Mouse (Mus musculus) spleen, postnatal 14 days (tissue): ENCODE results near the gene Sbno1.
A peak's percentile ranks its signal among the peaks of the same experiment; 100 is the strongest.

Experiments used
- DNase-seq, 2 experiments: peaks; one replicate each; pipeline ENCODE4 v3.0.0; 2021 to 2022; ENCODE audit warnings: low spot score in 2 of 2

Sbno1 gene

GRCm38 (mm10) chr5:124444208-124444607, 18.4 kb upstream of the Sbno1 start:
- no peak for DNase-seq

GRCm38 (mm10) chr5:124442628-124443027, 16.8 kb upstream of the Sbno1 start:
- no peak for DNase-seq

GRCm38 (mm10) chr5:124440094-124440701, 14.4 kb upstream of the Sbno1 start:
- peak; percentile 44 to 52 for DNase-seq

- DNase-seq: peak; percentile 90 to 92
Measured at GRCm38 (mm10) chr5:124439447-124440093, 13.8 kb upstream of the Sbno1 start, which contains the start of gene Kmt5a. Kmt5a (plus strand) TSS chr5:124439930.

DNA sequence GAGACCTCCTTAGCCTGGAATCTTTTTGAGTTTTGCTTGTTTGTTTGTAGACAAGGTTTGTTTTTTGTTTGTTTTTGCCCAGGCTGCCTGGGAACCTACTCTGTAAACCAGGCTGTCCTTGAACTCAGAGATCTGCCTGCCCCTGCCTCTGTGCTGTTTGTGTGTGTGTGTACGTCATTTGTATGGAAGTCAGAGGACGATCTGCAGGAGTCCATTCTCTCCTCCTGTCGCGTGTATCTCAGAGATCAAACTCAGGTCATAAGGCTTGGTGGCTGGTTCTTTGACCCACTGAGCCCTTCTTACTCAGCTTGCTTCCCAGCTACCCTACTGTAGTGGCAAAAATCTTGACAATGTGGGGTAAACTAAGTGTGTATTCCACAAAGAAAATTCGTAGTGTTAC, 12.9 kb upstream of the Sbno1 start:
- DNase-seq: no peak

DNA sequence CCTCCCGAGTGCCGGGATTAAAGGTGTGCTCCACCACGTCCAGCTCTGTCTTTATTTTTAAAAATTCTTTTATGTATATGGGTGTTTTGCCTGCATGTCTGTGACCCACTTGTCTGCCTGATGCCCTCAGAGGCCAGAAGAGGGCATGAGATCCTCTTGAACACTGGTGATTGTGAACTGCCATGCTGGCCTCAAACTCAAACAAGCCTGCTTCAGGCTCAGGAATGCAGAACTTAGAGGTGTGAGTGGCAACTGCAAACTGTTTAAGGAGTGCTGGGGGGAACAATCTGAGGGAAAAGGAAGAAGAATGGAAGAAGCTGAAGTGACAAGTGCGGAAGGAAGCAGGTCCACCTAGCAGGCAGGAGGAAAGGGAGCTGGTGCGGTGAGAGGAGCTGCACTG, 12.4 kb upstream of the Sbno1 start:
- peak in 1 of 2 experiments; percentile 35 for DNase-seq

DNA sequence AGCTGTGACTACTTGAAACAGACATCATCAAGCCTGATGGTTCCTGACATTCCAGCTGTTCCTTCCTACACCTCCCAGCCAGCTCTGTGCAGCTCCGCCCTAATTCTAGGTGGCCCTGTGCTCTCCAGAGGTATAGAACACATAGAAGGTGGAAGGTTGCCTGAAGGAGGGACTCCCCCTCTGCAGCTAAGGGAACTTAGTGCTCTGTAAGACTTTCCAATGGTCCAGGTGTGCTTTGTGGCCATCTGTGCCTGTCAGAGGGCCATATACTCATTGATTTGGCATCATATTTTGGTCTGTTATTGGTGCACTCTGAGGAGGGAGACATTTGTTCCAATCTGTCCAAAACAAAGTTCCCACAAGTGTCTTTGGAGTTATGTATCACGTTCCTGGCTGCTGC, 7.2 kb upstream of the Sbno1 start:
- no peak for DNase-seq

DNA sequence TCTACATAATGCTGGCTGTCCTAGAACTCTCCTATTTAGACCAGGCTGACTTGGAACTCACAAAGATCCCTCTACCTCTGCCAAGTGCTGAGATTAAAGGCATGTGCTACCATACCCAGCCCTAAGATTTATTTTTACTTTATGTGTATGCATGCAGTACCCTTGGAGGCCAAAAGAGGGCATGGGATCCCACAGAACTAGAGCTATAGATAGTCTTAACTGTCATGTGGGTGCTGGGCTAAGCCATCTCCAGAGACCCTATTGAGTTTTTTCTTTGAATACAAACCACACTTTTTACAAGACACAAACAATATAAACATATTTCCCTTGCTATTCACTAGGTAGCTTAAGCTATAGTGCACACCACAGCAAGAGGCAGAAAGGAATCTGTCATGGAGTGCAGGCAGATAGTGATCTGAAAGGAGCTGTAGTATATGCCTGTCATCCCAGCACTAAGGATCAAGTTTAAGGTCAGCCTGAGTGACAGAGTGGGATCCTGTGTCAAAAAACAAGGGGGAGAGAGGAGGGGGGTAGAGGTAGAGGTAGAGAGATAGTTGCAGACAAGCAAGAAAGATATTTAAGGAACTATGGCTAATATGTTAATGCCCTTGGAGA, 6.7 kb upstream of the Sbno1 start:
- peak; percentile 34 to 63 for DNase-seq

DNA sequence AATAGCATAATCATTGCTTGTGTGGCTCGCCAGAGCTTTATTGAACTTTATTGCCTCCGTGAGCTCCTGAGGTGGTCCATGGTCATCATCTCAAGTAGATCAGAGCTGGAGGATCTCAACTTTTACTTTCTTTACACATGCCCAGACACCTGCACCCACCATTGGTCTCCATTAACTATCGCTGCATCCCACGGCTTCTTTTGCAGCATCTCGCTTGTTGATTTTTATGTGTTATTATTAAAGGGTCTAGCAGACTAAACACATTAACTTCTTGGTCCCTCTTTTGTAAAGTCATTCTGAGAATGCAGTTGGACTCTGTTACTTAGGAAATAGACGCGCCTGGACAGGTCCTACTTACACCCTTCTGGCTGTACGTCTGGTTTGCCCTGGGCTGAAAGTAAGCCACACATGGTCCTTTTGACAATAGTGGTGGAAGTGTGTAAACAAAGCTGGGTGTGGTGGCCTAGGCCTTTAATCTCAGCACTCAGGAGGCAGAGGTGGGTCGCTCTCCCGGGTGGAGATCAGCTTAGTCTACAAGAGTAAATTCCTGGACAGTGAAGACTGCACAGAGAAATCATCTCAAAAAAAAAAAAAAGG, 772 bp upstream of the Sbno1 start:
- DNase-seq: no peak

GRCm38 (mm10) chr5:124424723-124425411, 934 bp downstream of the Sbno1 start:
- DNase-seq: peak; percentile 30 to 36

DNA sequence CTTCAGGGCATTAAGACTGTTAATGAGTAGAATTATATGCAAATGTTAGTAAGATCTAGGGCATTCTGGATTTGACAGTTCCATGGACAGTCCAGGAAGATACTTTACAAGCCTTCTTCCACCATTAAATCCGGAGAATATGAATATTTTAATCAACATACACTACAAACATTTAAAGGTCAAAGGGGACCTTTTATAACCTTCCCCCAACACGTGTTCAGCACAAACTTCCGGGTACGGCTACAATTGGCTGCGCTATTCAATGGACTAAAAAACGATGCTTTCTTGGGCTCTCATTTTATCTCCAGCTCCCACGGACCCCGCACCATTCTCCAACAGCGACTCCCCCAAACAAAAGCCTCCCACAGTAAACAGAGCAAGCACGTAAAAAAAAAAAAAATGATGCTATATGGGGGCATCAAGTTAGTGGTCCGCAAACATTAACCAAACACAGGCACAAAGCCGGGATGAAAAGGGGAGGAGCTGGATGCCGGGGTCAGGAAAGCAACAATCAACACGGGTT, 1.5 kb downstream of the Sbno1 start:
- no peak for DNase-seq

GRCm38 (mm10) chr5:124421786-124422185, 4.0 kb downstream of the Sbno1 start:
- DNase-seq: no peak

- DNase-seq: no peak
Measured at GRCm38 (mm10) chr5:124418903-124419302, 6.9 kb downstream of the Sbno1 start.

- no peak for DNase-seq
Measured at GRCm38 (mm10) chr5:124412163-124412562, 13.6 kb downstream of the Sbno1 start.

DNA sequence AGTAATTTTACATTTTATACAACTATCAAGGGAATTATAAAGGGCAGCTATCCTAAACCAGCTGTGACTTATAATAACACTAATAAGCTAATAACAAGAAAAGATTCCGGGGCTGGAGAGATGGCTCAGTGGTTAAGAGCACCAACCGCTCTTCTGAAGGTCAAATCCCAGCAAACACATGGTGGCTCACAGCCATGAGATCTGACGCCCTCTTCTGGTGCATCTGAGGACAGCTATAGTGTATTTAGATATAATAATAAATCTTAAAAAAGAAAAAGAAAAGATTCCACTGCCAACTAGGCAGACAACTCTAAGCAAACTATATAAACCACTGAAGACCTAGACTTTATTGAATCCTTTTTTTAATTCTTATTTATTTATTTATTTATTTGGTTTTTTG, 15.0 kb downstream of the Sbno1 start:
- no peak for DNase-seq

DNA sequence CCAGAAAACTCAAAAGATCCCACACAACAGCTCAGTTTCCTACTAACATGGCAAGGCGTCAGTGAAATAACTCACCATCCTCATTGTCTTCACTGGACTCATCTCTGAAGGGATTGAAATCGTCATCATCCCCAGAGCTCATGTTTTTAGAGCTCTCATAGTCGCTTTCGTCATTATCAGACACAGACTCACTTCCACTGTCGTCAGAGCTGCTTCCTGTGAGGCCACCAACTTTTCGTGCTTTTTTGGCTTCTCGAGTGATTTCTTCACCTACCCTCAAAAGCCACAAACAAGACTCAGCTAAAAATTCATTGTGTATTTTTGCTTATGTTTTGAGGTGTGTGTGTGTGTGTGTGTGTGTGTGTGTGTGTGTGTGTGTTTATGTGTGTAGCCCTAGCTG, 32.1 kb downstream of the Sbno1 start:
- no peak for DNase-seq

DNA sequence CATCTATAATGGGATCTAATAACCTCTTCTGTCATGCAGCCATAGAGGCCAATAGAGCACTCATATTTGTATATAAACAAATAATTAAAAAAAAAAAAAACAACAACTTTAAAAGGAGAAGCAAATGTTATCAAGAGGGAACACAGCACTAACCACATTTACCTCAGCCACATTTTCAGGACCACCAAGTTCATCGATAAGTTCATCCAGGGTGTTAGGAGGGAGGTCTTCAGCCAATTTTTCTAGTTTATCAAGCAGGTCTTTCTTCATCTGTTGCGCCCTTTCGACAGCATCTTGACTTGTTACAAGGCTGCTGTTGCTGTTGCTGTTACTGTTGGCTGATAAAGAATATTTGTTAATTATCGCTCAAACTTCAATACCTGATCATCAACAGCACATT, 33.4 kb downstream of the Sbno1 start:
- DNase-seq: no peak

GRCm38 (mm10) chr5:124387932-124388331, 37.9 kb downstream of the Sbno1 start:
- DNase-seq: peak in 1 of 2 experiments; percentile 3

- no peak for DNase-seq
Measured at GRCm38 (mm10) chr5:124380121-124380520, 45.7 kb downstream of the Sbno1 start.

DNA sequence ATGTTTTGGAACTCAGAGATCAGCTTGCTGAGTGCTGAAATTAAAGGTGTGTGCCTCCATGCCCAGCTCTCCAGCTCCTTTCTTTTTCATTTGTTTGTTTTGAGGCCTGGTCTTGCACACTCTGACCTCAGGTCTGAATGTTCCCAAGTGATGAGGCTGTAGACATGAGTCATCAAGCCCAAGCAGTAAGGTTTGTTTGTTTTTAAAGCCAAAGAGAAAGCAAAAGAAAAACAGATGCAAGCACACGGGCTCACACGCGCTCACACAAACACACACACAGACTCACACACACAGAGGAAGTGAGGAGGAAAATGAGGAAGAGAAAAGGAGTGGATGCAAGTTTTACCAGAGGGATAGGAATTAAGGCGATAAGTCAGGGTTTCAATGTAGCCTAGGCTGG, 48.7 kb downstream of the Sbno1 start:
- no peak for DNase-seq

- DNase-seq: no peak
Measured at GRCm38 (mm10) chr5:124376401-124376800, 49.4 kb downstream of the Sbno1 start.

DNA sequence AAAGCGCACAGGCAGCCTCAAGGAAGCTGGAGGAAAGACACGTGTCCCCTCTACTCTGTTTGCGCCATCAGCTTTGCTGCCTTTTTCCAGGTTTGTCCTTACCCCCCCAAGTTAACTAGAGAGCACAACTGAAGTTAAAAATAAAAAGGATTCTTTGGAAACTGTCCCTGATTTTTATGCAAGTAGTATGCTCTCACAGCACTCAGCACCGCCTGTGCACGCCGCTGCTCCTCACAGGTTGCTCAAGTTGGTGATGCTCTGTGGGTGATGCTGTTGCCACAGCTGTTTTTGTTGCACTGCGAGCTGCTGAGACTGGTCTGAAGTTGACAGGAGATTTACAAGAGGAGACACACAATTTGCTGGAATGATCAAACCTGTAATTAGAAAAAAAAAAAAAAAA, 51.5 kb downstream of the Sbno1 start:
- no peak for DNase-seq
